Comparison of ENCODE assay signal across 12 mouse cellular contexts in the genomic region with DNA sequence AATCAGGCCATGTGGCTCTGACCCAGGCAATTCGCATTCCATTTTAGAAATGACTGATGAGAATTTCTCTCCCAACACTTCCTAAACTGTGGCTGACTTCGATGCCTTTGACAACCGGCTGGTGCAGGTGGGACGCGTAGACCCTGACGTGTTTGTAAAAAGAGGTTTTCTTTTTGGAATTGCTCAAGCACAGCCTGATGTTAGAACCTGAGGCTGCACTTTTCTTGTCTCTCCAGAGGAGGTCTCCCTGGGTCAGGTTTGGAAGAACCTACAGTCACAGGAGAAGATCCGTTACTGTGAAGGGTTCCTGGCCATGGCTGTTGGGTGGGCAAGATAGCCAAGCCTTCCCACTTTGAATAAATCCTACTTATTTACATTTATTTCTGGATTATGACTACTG. TPM values are rescaled to one million over a fixed set of nuclear protein-coding genes. Genes with fewer than 3 reads are reported as not detected.
DNase-seq lines count a peak whose midpoint lies in the region; ATAC-seq and TF ChIP-seq lines count a peak whose summit lies in the region.
"Had no signal": no experiment of that assay in that cellular context is flagged by ENCODE, and none has a peak within 500 bp of the region (broad histone marks: within the 10 kb centered on the region; RNA-seq: fewer than 3 reads in every experiment).

No protein-coding gene starts in this region.

- CTCF ChIA-PET in Patski (lab: Charles Lee) = interaction anchor here (1.4 kb wide), 1 partner anchor 10 kb away, joined by 4 read pairs; no protein-coding TSS in a partner anchor

- H3K4me3 ChIP-seq in neural tube, embryonic 15.5 days (replicated peaks) = no peak overlapping the region
- H3K4me3 ChIP-seq: erythroblast, embryonic 14.5 days; heart, embryonic 15.5 days had no signal

- no peaks in the 10 kb centered on the region for H3K9me3 ChIP-seq in neural tube, embryonic 15.5 days (replicated peaks)
- H3K9me3 ChIP-seq: heart, embryonic 15.5 days had no signal

- no peak overlapping the region for H3K9ac ChIP-seq in neural tube, embryonic 15.5 days (replicated peaks)
- H3K9ac ChIP-seq: heart, embryonic 15.5 days had no signal

- H3K27ac ChIP-seq in neural tube, embryonic 15.5 days (replicated peaks) = no peak overlapping the region
- H3K27ac ChIP-seq: heart, embryonic 15.5 days had no signal

- POLR2A ChIA-PET in Patski (lab: Charles Lee) = no interaction called here

- WGBS in neural tube, embryonic 15.5 days = 83% methylated on average over 7 of the region's 7 CpGs

- peak; percentile 14 for DNase-seq in adrenal gland, adult 2 months
- DNase-seq in adrenal gland, postnatal 10 days = no peak
- DNase-seq in kidney, postnatal 10 days = peak; percentile 18
- DNase-seq in kidney, postnatal 25 days = no peak
- DNase-seq in Patski (ENCODE audit: low read depth, low spot score) = no peak
- DNase-seq in right cerebral cortex, adult 18-20 months = no peak
- DNase-seq: B cell, adult 2 months; layer of hippocampus, postnatal 36 days had no signal

- peak; percentile 31 for ATAC-seq in Patski
- peak; percentile 78 for ATAC-seq in megakaryocyte, adult 5-6 weeks (ENCODE audit: poor library complexity, severe bottlenecking)
- ATAC-seq in neural tube, embryonic 15.5 days (ENCODE audit: low FRiP score) = no peak

- in situ Hi-C loops in Patski (cut with MboI; ENCODE audit: low pct_unique_long_range_greater_than_20kb) = loop anchor here (5.0 kb wide), 1 partner anchor 67 kb away; no protein-coding TSS in a partner anchor

- TF ChIP-seq CTCF in Patski (IDR thresholded peaks at IDR 0.05) = peak; percentile 63

- 0 out of 2 replicates have a peak, but pooled peaks cover 2% of the 10 kb centered on the region for H3K4me1 ChIP-seq in neural tube, embryonic 15.5 days
- H3K4me1 ChIP-seq: heart, embryonic 15.5 days had no signal

- H3K27me3 ChIP-seq in Patski = no peaks in the 10 kb centered on the region
- no peaks in the 10 kb centered on the region; the same call in 1 of the 2 replicates for H3K27me3 ChIP-seq in neural tube, embryonic 15.5 days (replicated peaks)
- H3K27me3 ChIP-seq: heart, embryonic 15.5 days had no signal

- no peaks in the 10 kb centered on the region for H3K36me3 ChIP-seq in neural tube, embryonic 15.5 days
- H3K36me3 ChIP-seq: heart, embryonic 15.5 days had no signal

- no peak overlapping the region for H3K4me2 ChIP-seq in neural tube, embryonic 15.5 days
- H3K4me2 ChIP-seq: heart, embryonic 15.5 days had no signal

RNA-seq across cellular contexts. Expression of a gene that starts 31.5 kb away (rescaled TPM):
- total RNA-seq in adrenal gland, adult 2 months (2021) = 1 to 10 TPM in 1 of 2 experiments, under 1 TPM in 1; 0.72 to 1.4 TPM
- 0.69 and 0.89 TPM in 2 replicates for polyA plus RNA-seq in adrenal gland, adult 2 months (2012; rRNA removed)
- 1 to 10 TPM; 4.1 to 5.5 TPM for total RNA-seq in adrenal gland, postnatal 10 days (2021)
- 24.8 TPM for polyA plus RNA-seq in Patski (2021)
- total RNA-seq in megakaryocyte, adult 5-6 weeks (2015) = not detected in 2 replicates
- total RNA-seq in megakaryocyte, adult 5-6 weeks (2017) = not detected in 2 replicates
- 0.12 and 0.50 TPM in 2 replicates for polyA plus RNA-seq in neural tube, embryonic 15.5 days (2015; fragmentation: Nextera tagmentation; extraction: Ambion mirVana)
- polyA plus RNA-seq: erythroblast, embryonic 14.5 days had no signal

Comparison
In these comparisons a context has a peak if more than half of its experiments do, and no peak if none do; other contexts are left out.
1. DNase-seq: peak in adrenal gland, adult 2 months (single experiment) and kidney, postnatal 10 days (single experiment); none in adrenal gland, postnatal 10 days (single experiment), kidney, postnatal 25 days (0 of 2), Patski (single experiment) and right cerebral cortex, adult 18-20 months (single experiment).